Mouse (Mus musculus): ENCODE measurements around the gene Zdhhc6. TPM values are rescaled to one million over a fixed set of nuclear protein-coding genes. Genes with fewer than 3 reads are reported as not detected.

Zdhhc6 gene
- polyA plus RNA-seq, 1 experiment: 32.6 TPM

- no peaks in the 10 kb centered on the region for H3K79me3 ChIP-seq (ENCODE audit: low read depth)
- peaks cover 86% of the 10 kb centered on the region for H3K36me3 ChIP-seq (ENCODE audit: control insufficient read depth, insufficient read depth)
- H3ac ChIP-seq (ENCODE audit: control insufficient read depth, insufficient read length, low read depth): no peak overlapping the region
- H3K27me3 ChIP-seq (ENCODE audit: control insufficient read depth, insufficient read depth, insufficient read length): no peaks in the 10 kb centered on the region
- H3K4me3 ChIP-seq (ENCODE audit: insufficient read depth, poor library complexity, severe bottlenecking): no peak overlapping the region
- H3K79me2 ChIP-seq (ENCODE audit: control insufficient read depth, insufficient read depth): no peaks in the 10 kb centered on the region
- TF ChIP-seq CTCF (IDR thresholded peaks at IDR 0.05; ENCODE audit: control insufficient read depth, insufficient read depth, insufficient read length): no peak
- no peak for TF ChIP-seq FOSL1 (IDR thresholded peaks at IDR 0.05; ENCODE audit: insufficient read depth, low read length, poor library complexity, severe bottlenecking)
Measured at GRCm38 (mm10) chr19:55300525-55300924, 15.3 kb downstream of the Zdhhc6 start.

GRCm38 (mm10) chr19:55299378-55299777 lies 16.5 kb downstream of the Zdhhc6 start:
- Histone ChIP-seq H3K79me2 (ENCODE audit: control insufficient read depth, insufficient read depth) (no peaks in the 10 kb centered on the region), H3K36me3 (ENCODE audit: control insufficient read depth, insufficient read depth) (peaks cover 89% of the 10 kb centered on the region), H3ac (ENCODE audit: control insufficient read depth, insufficient read length, low read depth) (no peak overlapping the region), H3K4me3 (ENCODE audit: insufficient read depth, poor library complexity, severe bottlenecking) (no peak overlapping the region), H3K27me3 (ENCODE audit: control insufficient read depth, insufficient read depth, insufficient read length) (no peaks in the 10 kb centered on the region), H3K79me3 (ENCODE audit: low read depth) (no peaks in the 10 kb centered on the region)
- TF ChIP-seq MAX (IDR thresholded peaks at IDR 0.05): no peak
- no peak for TF ChIP-seq CEBPB (IDR thresholded peaks at IDR 0.05; ENCODE audit: low read depth)
- TF ChIP-seq USF1 (IDR thresholded peaks at IDR 0.05; ENCODE audit: low read depth): no peak
- TF ChIP-seq MYOD1 (IDR thresholded peaks at IDR 0.05; ENCODE audit: control insufficient read depth, insufficient read length, low read depth): no peak
- TF ChIP-seq CTCF (IDR thresholded peaks at IDR 0.05; ENCODE audit: control insufficient read depth, insufficient read depth, insufficient read length): no peak
- no peak for TF ChIP-seq MYOG (IDR thresholded peaks at IDR 0.05; ENCODE audit: control insufficient read depth, extremely low read depth, insufficient read length)
- TF ChIP-seq FOSL1 (IDR thresholded peaks at IDR 0.05; ENCODE audit: insufficient read depth, low read length, poor library complexity, severe bottlenecking): no peak

- no peak overlapping the region for H3K4me3 ChIP-seq (ENCODE audit: insufficient read depth, poor library complexity, severe bottlenecking)
- no peaks in the 10 kb centered on the region for H3K79me3 ChIP-seq (ENCODE audit: low read depth)
- no peak overlapping the region for H3ac ChIP-seq (ENCODE audit: control insufficient read depth, insufficient read length, low read depth)
- no peak for TF ChIP-seq MYOG (IDR thresholded peaks at IDR 0.05; ENCODE audit: control insufficient read depth, extremely low read depth, insufficient read length)
- TF ChIP-seq CTCF (IDR thresholded peaks at IDR 0.05; ENCODE audit: control insufficient read depth, insufficient read depth, insufficient read length): no peak
- no peak for TF ChIP-seq CEBPB (IDR thresholded peaks at IDR 0.05; ENCODE audit: low read depth)
- no peak for TF ChIP-seq USF1 (IDR thresholded peaks at IDR 0.05; ENCODE audit: low read depth)
- no peak for TF ChIP-seq MAX (IDR thresholded peaks at IDR 0.05)
- no peak for TF ChIP-seq MYOD1 (IDR thresholded peaks at IDR 0.05; ENCODE audit: control insufficient read depth, insufficient read length, low read depth)
- no peak for TF ChIP-seq FOSL1 (IDR thresholded peaks at IDR 0.05; ENCODE audit: insufficient read depth, low read length, poor library complexity, severe bottlenecking)
- H3K79me2 ChIP-seq (ENCODE audit: control insufficient read depth, insufficient read depth): no peaks in the 10 kb centered on the region
- no peaks in the 10 kb centered on the region for H3K27me3 ChIP-seq (ENCODE audit: control insufficient read depth, insufficient read depth, insufficient read length)
- peaks cover 87% of the 10 kb centered on the region for H3K36me3 ChIP-seq (ENCODE audit: control insufficient read depth, insufficient read depth)
Measured at GRCm38 (mm10) chr19:55297961-55298360, 17.9 kb downstream of the Zdhhc6 start.

GRCm38 (mm10) chr19:55297489-55297888 lies 18.3 kb downstream of the Zdhhc6 start:
- Histone ChIP-seq H3K79me3 (ENCODE audit: low read depth) (no peaks in the 10 kb centered on the region), H3ac (ENCODE audit: control insufficient read depth, insufficient read length, low read depth) (no peak overlapping the region), H3K36me3 (ENCODE audit: control insufficient read depth, insufficient read depth) (peaks cover 87% of the 10 kb centered on the region), H3K4me3 (ENCODE audit: insufficient read depth, poor library complexity, severe bottlenecking) (no peak overlapping the region), H3K27me3 (ENCODE audit: control insufficient read depth, insufficient read depth, insufficient read length) (no peaks in the 10 kb centered on the region), H3K79me2 (ENCODE audit: control insufficient read depth, insufficient read depth) (no peaks in the 10 kb centered on the region)
- TF ChIP-seq CEBPB (IDR thresholded peaks at IDR 0.05; ENCODE audit: low read depth) (no peak), MYOG (IDR thresholded peaks at IDR 0.05; ENCODE audit: control insufficient read depth, extremely low read depth, insufficient read length) (no peak), MAX (IDR thresholded peaks at IDR 0.05) (no peak), MYOD1 (IDR thresholded peaks at IDR 0.05; ENCODE audit: control insufficient read depth, insufficient read length, low read depth) (no peak), CTCF (IDR thresholded peaks at IDR 0.05; ENCODE audit: control insufficient read depth, insufficient read depth, insufficient read length) (no peak), USF1 (IDR thresholded peaks at IDR 0.05; ENCODE audit: low read depth) (no peak), FOSL1 (IDR thresholded peaks at IDR 0.05; ENCODE audit: insufficient read depth, low read length, poor library complexity, severe bottlenecking) (no peak)

- Histone ChIP-seq H3K36me3 (ENCODE audit: control insufficient read depth, insufficient read depth) (peaks cover 87% of the 10 kb centered on the region), H3K79me3 (ENCODE audit: low read depth) (no peaks in the 10 kb centered on the region), H3ac (ENCODE audit: control insufficient read depth, insufficient read length, low read depth) (no peak overlapping the region), H3K27me3 (ENCODE audit: control insufficient read depth, insufficient read depth, insufficient read length) (no peaks in the 10 kb centered on the region), H3K79me2 (ENCODE audit: control insufficient read depth, insufficient read depth) (no peaks in the 10 kb centered on the region), H3K4me3 (ENCODE audit: insufficient read depth, poor library complexity, severe bottlenecking) (no peak overlapping the region)
- TF ChIP-seq CEBPB (IDR thresholded peaks at IDR 0.05; ENCODE audit: low read depth) (no peak), MAX (IDR thresholded peaks at IDR 0.05) (no peak), USF1 (IDR thresholded peaks at IDR 0.05; ENCODE audit: low read depth) (no peak), MYOD1 (IDR thresholded peaks at IDR 0.05; ENCODE audit: control insufficient read depth, insufficient read length, low read depth) (no peak), CTCF (IDR thresholded peaks at IDR 0.05; ENCODE audit: control insufficient read depth, insufficient read depth, insufficient read length) (no peak), MYOG (IDR thresholded peaks at IDR 0.05; ENCODE audit: control insufficient read depth, extremely low read depth, insufficient read length) (no peak), FOSL1 (IDR thresholded peaks at IDR 0.05; ENCODE audit: insufficient read depth, low read length, poor library complexity, severe bottlenecking) (no peak)
Measured at GRCm38 (mm10) chr19:55296301-55296700, 19.5 kb downstream of the Zdhhc6 start.

GRCm38 (mm10) chr19:55295556-55295955 lies 20.3 kb downstream of the Zdhhc6 start:
- no peak overlapping the region for H3K4me3 ChIP-seq (ENCODE audit: insufficient read depth, poor library complexity, severe bottlenecking)
- H3K79me3 ChIP-seq (ENCODE audit: low read depth): no peaks in the 10 kb centered on the region
- no peak for TF ChIP-seq MYOD1 (IDR thresholded peaks at IDR 0.05; ENCODE audit: control insufficient read depth, insufficient read length, low read depth)
- peaks cover 87% of the 10 kb centered on the region for H3K36me3 ChIP-seq (ENCODE audit: control insufficient read depth, insufficient read depth)
- H3K27me3 ChIP-seq (ENCODE audit: control insufficient read depth, insufficient read depth, insufficient read length): no peaks in the 10 kb centered on the region
- H3ac ChIP-seq (ENCODE audit: control insufficient read depth, insufficient read length, low read depth): no peak overlapping the region
- H3K79me2 ChIP-seq (ENCODE audit: control insufficient read depth, insufficient read depth): no peaks in the 10 kb centered on the region

All from C2C12 (cell line).